Mouse (Mus musculus) MEL (cell line): ENCODE measurements at regions not wholly inside any gene's neighbourhood (a gene's known extent, or its start where the extent isn't known, plus 50 kb on each side); places are given as distances from the start of the nearest gene placed in this dataset.

ENCODE experiments used
- DNase-seq: peaks from one replicate; pipeline ENCODE4 v3.0.0; 2011; ENCODE audit warnings: low read depth, low spot score
- H3K27ac ChIP-seq: 2 replicates; pipeline ENCODE4 v1.5.1; 2012; ENCODE audit warnings: low read depth, mild to moderate bottlenecking, control low read depth, low read length, moderate library complexity; ENCODE audit not compliant: control insufficient read depth
- H3K27me3 ChIP-seq, 2 experiments: fragments of 150-350 bp in 1 of 2; sonication (generic) in 1 of 2; 2 replicates each; pipeline ENCODE4 v1.6.1; 2012; ENCODE audit warnings: low read length in 2 of 2, mild to moderate bottlenecking in 2 of 2, improper control_type of control experiment in 1 of 2, moderate library complexity in 1 of 2; ENCODE audit not compliant: insufficient read depth in 2 of 2, control insufficient read depth in 1 of 2
- H3K36me3 ChIP-seq, 2 experiments: 2 replicates each; pipeline ENCODE4 v1.6.1; 2012 to 2014; ENCODE audit warnings: low read length in 2 of 2, improper control_type of control experiment in 1 of 2, inconsistent platforms in 1 of 2, mild to moderate bottlenecking in 1 of 2; ENCODE audit not compliant: insufficient read depth in 2 of 2, control insufficient read depth in 1 of 2
- H3K4me1 ChIP-seq, 2 experiments: fragments of 150-350 bp in 1 of 2; sonication (generic) in 1 of 2; 2 replicates each; pipeline ENCODE4 v1.6.1; 2012; ENCODE audit warnings: low read length in 2 of 2, improper control_type of control experiment in 1 of 2, mild to moderate bottlenecking in 1 of 2; ENCODE audit not compliant: insufficient read depth in 2 of 2, control insufficient read depth in 1 of 2
- H3K4me3 ChIP-seq, 2 experiments: fragments of 150-350 bp in 1 of 2; sonication (generic) in 1 of 2; 2 replicates each; pipeline ENCODE4 v1.5.1; 2012; ENCODE audit warnings: low read depth in 2 of 2, low read length in 2 of 2, mild to moderate bottlenecking in 2 of 2, moderate library complexity in 2 of 2, control low read depth in 1 of 2, improper control_type of control experiment in 1 of 2; ENCODE audit not compliant: control insufficient read depth in 1 of 2, insufficient read depth in 1 of 2
- H3K79me2 ChIP-seq: 2 replicates; pipeline ENCODE4 v1.6.1; 2012; ENCODE audit warnings: mild to moderate bottlenecking, low read length, moderate library complexity; ENCODE audit not compliant: control insufficient read depth, poor library complexity, insufficient read depth
- H3K9ac ChIP-seq: 2 replicates; pipeline ENCODE4 v1.6.1; 2012; ENCODE audit warnings: low read depth, mild to moderate bottlenecking, control low read depth, low read length, moderate library complexity; ENCODE audit not compliant: control insufficient read depth, poor library complexity, severe bottlenecking
- H3K9me3 ChIP-seq: fragments of 150-350 bp; sonication (generic); replicated peaks from 2 replicates; pipeline ENCODE4 v1.6.1; 2012; ENCODE audit warnings: mild to moderate bottlenecking, low read length, improper control_type of control experiment, moderate library complexity; ENCODE audit not compliant: insufficient read depth
- CTCF ChIP-seq, 3 experiments: IDR thresholded peaks in 2 of 3; conservative IDR thresholded peaks in 1 of 3; 2 replicates each; pipeline ENCODE4 v1.5.1; 2011 to 2012; ENCODE audit warnings: low read length in 3 of 3, low read depth in 2 of 3, mild to moderate bottlenecking in 2 of 3, improper control_type of control experiment in 1 of 3, inconsistent platforms in 1 of 3, mixed read lengths in 1 of 3, moderate library complexity in 1 of 3; ENCODE audit not compliant: control insufficient read depth in 1 of 3, insufficient read depth in 1 of 3, poor library complexity in 1 of 3, severe bottlenecking in 1 of 3
- EP300 ChIP-seq, 2 experiments: IDR thresholded peaks; 2 replicates each; pipeline ENCODE4 v1.6.1; 2011; ENCODE audit warnings: improper control_type of control experiment in 2 of 2, low read length in 2 of 2, low read depth in 1 of 2, mild to moderate bottlenecking in 1 of 2
- GATA1 ChIP-seq: IDR thresholded peaks from 2 replicates; pipeline ENCODE4 v1.6.1; 2011; ENCODE audit warnings: low read depth, low read length, improper control_type of control experiment
- JUND ChIP-seq: IDR thresholded peaks from 2 replicates; pipeline ENCODE4 v1.6.1; 2011; ENCODE audit warnings: low read depth, mild to moderate bottlenecking, improper control_type of control experiment, low read length
- KAT2A ChIP-seq: conservative IDR thresholded peaks from 2 replicates; pipeline ENCODE4 v1.6.1; 2012; ENCODE audit warnings: low read depth, low read length, improper control_type of control experiment, inconsistent platforms
- MAFK ChIP-seq: IDR thresholded peaks from 2 replicates; pipeline ENCODE4 v1.6.1; 2011; ENCODE audit warnings: low read depth, mild to moderate bottlenecking, low read length, improper control_type of control experiment, borderline replicate concordance
- MAX ChIP-seq: IDR thresholded peaks from 2 replicates; pipeline ENCODE4 v1.6.1; 2011; ENCODE audit warnings: low read length, improper control_type of control experiment
- MAZ ChIP-seq: IDR thresholded peaks from 2 replicates; pipeline ENCODE4 v1.6.1; 2012; ENCODE audit warnings: low read depth, mild to moderate bottlenecking, inconsistent platforms, low read length, improper control_type of control experiment
- MXI1 ChIP-seq: IDR thresholded peaks from 2 replicates; pipeline ENCODE4 v1.6.1; 2011; ENCODE audit warnings: mild to moderate bottlenecking, low read depth, low read length, improper control_type of control experiment
- MYC ChIP-seq: IDR thresholded peaks from 2 replicates; pipeline ENCODE4 v1.6.1; 2011; ENCODE audit warnings: low read depth, mild to moderate bottlenecking, low read length, improper control_type of control experiment, moderate library complexity
- NELFE ChIP-seq: IDR thresholded peaks from 2 replicates; pipeline ENCODE4 v1.6.1; 2011; ENCODE audit warnings: low read depth, low read length, improper control_type of control experiment
- NRF1 ChIP-seq: IDR thresholded peaks from 2 replicates; pipeline ENCODE4 v1.6.1; 2014; ENCODE audit warnings: low read depth, mild to moderate bottlenecking, inconsistent platforms, low read length, improper control_type of control experiment, moderate library complexity; ENCODE audit not compliant: poor library complexity, insufficient read depth, severe bottlenecking
- POLR2AphosphoS2 ChIP-seq: IDR thresholded peaks from 2 replicates; pipeline ENCODE4 v1.6.1; 2011; ENCODE audit warnings: low read length, improper control_type of control experiment
- POLR2AphosphoS5 ChIP-seq: IDR thresholded peaks from 2 replicates; pipeline ENCODE4 v1.6.1; 2012; ENCODE audit warnings: low read depth, borderline replicate concordance, mild to moderate bottlenecking, inconsistent platforms, low read length, moderate library complexity, mixed read lengths
- RAD21 ChIP-seq: IDR thresholded peaks from 2 replicates; pipeline ENCODE4 v1.6.1; 2011; ENCODE audit warnings: mild to moderate bottlenecking, low read depth, low read length, improper control_type of control experiment
- SIN3A ChIP-seq: IDR thresholded peaks from 2 replicates; pipeline ENCODE4 v1.6.1; 2012; ENCODE audit warnings: low read length, improper control_type of control experiment, inconsistent platforms
- TBP ChIP-seq: IDR thresholded peaks from 2 replicates; pipeline ENCODE4 v1.8.0; 2011; ENCODE audit warnings: low read depth, low read length, improper control_type of control experiment
- UBTF ChIP-seq: IDR thresholded peaks from 2 replicates; pipeline ENCODE4 v1.6.1; 2012; ENCODE audit warnings: low read depth, mild to moderate bottlenecking, inconsistent platforms, low read length, improper control_type of control experiment, moderate library complexity, borderline replicate concordance; ENCODE audit not compliant: insufficient read depth
- USF1 ChIP-seq: IDR thresholded peaks from 2 replicates; pipeline ENCODE4 v1.6.1; 2014; ENCODE audit warnings: low read depth, mild to moderate bottlenecking, inconsistent platforms, low read length, improper control_type of control experiment, moderate library complexity
- ZC3H11A ChIP-seq: IDR thresholded peaks from 2 replicates; pipeline ENCODE4 v1.6.1; 2012; ENCODE audit warnings: low read depth, mild to moderate bottlenecking, inconsistent platforms, low read length, improper control_type of control experiment
- ZKSCAN1 ChIP-seq: IDR thresholded peaks from 2 replicates; pipeline ENCODE4 v1.6.1; 2012; ENCODE audit warnings: low read depth, mild to moderate bottlenecking, inconsistent platforms, low read length, improper control_type of control experiment, moderate library complexity

GRCm38 (mm10) chr13:85035903-85036302 is 153.3 kb upstream of the Ccnh start:
- H3K27ac ChIP-seq = no peak overlapping the region

GRCm38 (mm10) chr13:85036830-85037229 is 152.4 kb upstream of the Ccnh start:
- H3K4me3 ChIP-seq = no peak overlapping the region
- H3K27me3 ChIP-seq = no peaks in the 10 kb centered on the region
- no peaks in the 10 kb centered on the region for H3K9me3 ChIP-seq
- no peak overlapping the region for H3K27ac ChIP-seq
- H3K9ac ChIP-seq = no peak overlapping the region
- no peaks in the 10 kb centered on the region for H3K79me2 ChIP-seq
- H3K36me3 ChIP-seq = no peaks in the 10 kb centered on the region
- no peak for TF ChIP-seq GATA1
- TF ChIP-seq SIN3A = no peak
- no peak for TF ChIP-seq MXI1
- no peak for TF ChIP-seq TBP
- no peak for TF ChIP-seq KAT2A
- no peak for TF ChIP-seq EP300 (IDR thresholded peaks at IDR 0.05; ENCODE audit: low read depth in 1 of 2, low read length in 2 of 2)
- TF ChIP-seq USF1 = no peak
- no peak for TF ChIP-seq NRF1
- TF ChIP-seq MYC = no peak
- no peak for DNase-seq
- H3K4me1 ChIP-seq = no peaks in the 10 kb centered on the region

More at GRCm38 (mm10) chr13:85035903-85036302, 153.3 kb upstream of the Ccnh start:
- Histone ChIP-seq H3K4me1 (no peaks in the 10 kb centered on the region), H3K79me2 (no peaks in the 10 kb centered on the region), H3K27me3 (no peaks in the 10 kb centered on the region), H3K4me3 (no peak overlapping the region), H3K36me3 (no peaks in the 10 kb centered on the region), H3K9me3 (no peaks in the 10 kb centered on the region), H3K9ac (no peak overlapping the region)
- TF ChIP-seq NRF1 (no peak), ZKSCAN1 (no peak), MYC (no peak), UBTF (no peak), MAZ (no peak), SIN3A (no peak), NELFE (no peak), JUND (no peak), USF1 (no peak), GATA1 (no peak), MAFK (no peak), POLR2AphosphoS2 (no peak), MAX (no peak), ZC3H11A (no peak), RAD21 (no peak), CTCF (IDR thresholded peaks at IDR 0.05 in 2 of 3, conservative IDR thresholded peaks at IDR 0.05 in 1 of 3; ENCODE audit: control insufficient read depth in 1 of 3, insufficient read depth in 1 of 3, low read depth in 2 of 3, low read length in 3 of 3, poor library complexity in 1 of 3, severe bottlenecking in 1 of 3) (no peak), POLR2AphosphoS5 (no peak)
- no peak for DNase-seq
